Mouse (Mus musculus): Measurements from ENCODE around the gene Dtnb.
A peak's percentile ranks its signal among the peaks of the same experiment; 100 is the strongest.
"Not testable (repeated sequence)": the region's sequence is repeated elsewhere in the genome, so short reads cannot be mapped to it uniquely, and the experiment has no call there.

The Dtnb gene

GRCm38 (mm10) chr12:3660985-3661635, 88.9 kb downstream of the Dtnb start:
- no peak for DNase-seq (ENCODE audit: low read depth, low spot score)

GRCm38 (mm10) chr12:3662660-3663059, 90.5 kb downstream of the Dtnb start:
- DNase-seq (ENCODE audit: low read depth, low spot score): peak; percentile 66

GRCm38 (mm10) chr12:3663386-3663785, 91.2 kb downstream of the Dtnb start:
- DNase-seq (ENCODE audit: low read depth, low spot score): no peak

- no peak for DNase-seq (ENCODE audit: low read depth, low spot score)
Measured at GRCm38 (mm10) chr12:3669971-3670381, 97.8 kb downstream of the Dtnb start.

GRCm38 (mm10) chr12:3671117-3671516, 98.9 kb downstream of the Dtnb start:
- no peak for DNase-seq (ENCODE audit: low read depth, low spot score)

- no peak for DNase-seq (ENCODE audit: low read depth, low spot score)
Measured at GRCm38 (mm10) chr12:3672786-3673185, 100.6 kb downstream of the Dtnb start.

- no peak for DNase-seq (ENCODE audit: low read depth, low spot score)
Measured at GRCm38 (mm10) chr12:3673886-3674285, 101.7 kb downstream of the Dtnb start.

- no peak for DNase-seq (ENCODE audit: low read depth, low spot score)
Measured at GRCm38 (mm10) chr12:3674913-3675312, 102.7 kb downstream of the Dtnb start.

GRCm38 (mm10) chr12:3680721-3681120, 108.5 kb downstream of the Dtnb start:
- DNase-seq (ENCODE audit: low read depth, low spot score): no peak

- DNase-seq (ENCODE audit: low read depth, low spot score): no peak
Measured at GRCm38 (mm10) chr12:3683041-3683440, 110.9 kb downstream of the Dtnb start.

GRCm38 (mm10) chr12:3686419-3686940, 114.3 kb downstream of the Dtnb start:
- no peak for DNase-seq (ENCODE audit: low read depth, low spot score)

GRCm38 (mm10) chr12:3690926-3691529, 118.8 kb downstream of the Dtnb start:
- not testable (repeated sequence) for DNase-seq (ENCODE audit: low read depth, low spot score)

GRCm38 (mm10) chr12:3692795-3693392, 120.7 kb downstream of the Dtnb start:
- DNase-seq (ENCODE audit: low read depth, low spot score): no peak

- no peak for DNase-seq (ENCODE audit: low read depth, low spot score)
Measured at GRCm38 (mm10) chr12:3695741-3696501, 123.7 kb downstream of the Dtnb start.

GRCm38 (mm10) chr12:3700503-3700902, 128.3 kb downstream of the Dtnb start:
- DNase-seq (ENCODE audit: low read depth, low spot score): no peak

- DNase-seq (ENCODE audit: low read depth, low spot score): no peak
Measured at GRCm38 (mm10) chr12:3702903-3703302, 130.7 kb downstream of the Dtnb start.

GRCm38 (mm10) chr12:3719151-3719721, 147.1 kb downstream of the Dtnb start:
- DNase-seq (ENCODE audit: low read depth, low spot score): no peak

- no peak for DNase-seq (ENCODE audit: low read depth, low spot score)
Measured at GRCm38 (mm10) chr12:3720527-3720926, 148.3 kb downstream of the Dtnb start.

GRCm38 (mm10) chr12:3723762-3724161, 151.6 kb downstream of the Dtnb start:
- no peak for DNase-seq (ENCODE audit: low read depth, low spot score)

- DNase-seq (ENCODE audit: low read depth, low spot score): no peak
Measured at GRCm38 (mm10) chr12:3724822-3725370, 152.7 kb downstream of the Dtnb start.

- no peak for DNase-seq (ENCODE audit: low read depth, low spot score)
Measured at GRCm38 (mm10) chr12:3729521-3730075, 157.4 kb downstream of the Dtnb start.

Data from WW6 (cell line).